Mouse (Mus musculus) lung, embryonic 15.5 days (tissue): ENCODE results near the gene Itprip. TPM values are rescaled to one million over a fixed set of nuclear protein-coding genes. Genes with fewer than 3 reads are reported as not detected.
A peak's percentile ranks its signal among the peaks of the same experiment; 100 is the strongest.

ENCODE experiments used
- ATAC-seq: fragments of 200-750 bp; cut with Nextera tagmentation; 2 replicates; pipeline ENCODE4 v1.8.0; 2017; ENCODE audit warnings: moderate number of reproducible peaks, borderline replicate concordance; ENCODE audit not compliant: low FRiP score, low TSS enrichment; ENCODE audit errors: extremely low read depth
- H3K27ac ChIP-seq: fragments of 300-500 bp; sonication (generic); 2 replicates; pipeline ENCODE4 v1.5.1; 2015; ENCODE audit warnings: moderate library complexity, mild to moderate bottlenecking, inconsistent platforms
- H3K27me3 ChIP-seq: fragments of 300-500 bp; sonication (generic); 2 replicates; pipeline ENCODE4 v1.6.1; 2015; ENCODE audit warnings: inconsistent platforms
- H3K36me3 ChIP-seq: fragments of 300-500 bp; sonication (generic); 2 replicates; pipeline ENCODE4 v1.6.1; 2015; ENCODE audit warnings: inconsistent platforms
- H3K4me1 ChIP-seq: fragments of 300-500 bp; sonication (generic); 2 replicates; pipeline ENCODE4 v1.6.1; 2015; ENCODE audit warnings: inconsistent platforms
- H3K4me2 ChIP-seq: fragments of 300-500 bp; sonication (generic); 2 replicates; pipeline ENCODE4 v1.6.1; 2015; ENCODE audit warnings: inconsistent platforms, mild to moderate bottlenecking, moderate library complexity
- H3K4me3 ChIP-seq: fragments of 300-500 bp; sonication (generic); 2 replicates; pipeline ENCODE4 v1.5.1; 2015; ENCODE audit warnings: mild to moderate bottlenecking, inconsistent platforms
- H3K9ac ChIP-seq: fragments of 300-500 bp; sonication (generic); 2 replicates; pipeline ENCODE4 v1.6.1; 2015; ENCODE audit warnings: inconsistent platforms
- H3K9me3 ChIP-seq: fragments of 300-500 bp; sonication (generic); 2 replicates; pipeline ENCODE4 v1.6.1; 2016; ENCODE audit warnings: inconsistent platforms
- WGBS: fragments of 180-500 bp; shearing (Covaris S2); methylation state at CpG from one replicate; pipeline ENCODE4 v1.1.7; 2015; 5-methylcytosine and 5-hydroxymethylcytosine counted together
- polyA plus RNA-seq: library from polyadenylated mRNA; unstranded; fragments of >200 nt; fragmentation: Nextera tagmentation; extraction: Ambion mirVana; gene quantifications from 2 replicates; pipeline ENCODE4 v1.2.1, GENCODE M21; 2015

Itprip gene
- polyA plus RNA-seq, 1 experiment from 2014 or later: 17.0 TPM

DNA sequence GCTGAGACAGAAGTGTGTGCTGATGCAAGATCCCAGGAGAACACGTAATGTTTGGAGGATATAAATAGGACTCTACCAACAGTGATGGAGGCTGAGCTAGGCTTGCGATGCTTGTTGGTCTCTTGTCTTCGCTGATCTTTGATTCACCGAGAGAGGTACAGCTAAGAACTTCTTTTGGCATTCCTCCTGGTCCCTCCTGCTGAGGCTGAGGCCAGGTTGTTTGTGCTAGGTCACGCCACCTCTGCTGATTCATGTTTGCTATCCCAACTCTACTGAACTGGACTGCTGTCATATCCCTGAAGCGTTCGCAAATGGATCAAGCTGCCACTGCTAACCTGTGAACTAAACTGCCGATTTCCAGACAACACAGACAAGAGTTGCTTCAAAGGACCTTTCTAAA is 15.0 kb upstream of the Itprip start:
- H3K36me3 ChIP-seq: no peaks in the 10 kb centered on the region
- WGBS: 87% methylated on average over 8 of the region's 8 CpGs
- no peak overlapping the region for H3K27ac ChIP-seq
- ATAC-seq: no peak
- peaks cover 27% of the 10 kb centered on the region for H3K4me1 ChIP-seq
- H3K27me3 ChIP-seq: peaks cover 16% of the 10 kb centered on the region
- H3K9me3 ChIP-seq: no peaks in the 10 kb centered on the region
- H3K4me2 ChIP-seq: no peak overlapping the region
- H3K9ac ChIP-seq: no peak overlapping the region
- no peak overlapping the region for H3K4me3 ChIP-seq

DNA sequence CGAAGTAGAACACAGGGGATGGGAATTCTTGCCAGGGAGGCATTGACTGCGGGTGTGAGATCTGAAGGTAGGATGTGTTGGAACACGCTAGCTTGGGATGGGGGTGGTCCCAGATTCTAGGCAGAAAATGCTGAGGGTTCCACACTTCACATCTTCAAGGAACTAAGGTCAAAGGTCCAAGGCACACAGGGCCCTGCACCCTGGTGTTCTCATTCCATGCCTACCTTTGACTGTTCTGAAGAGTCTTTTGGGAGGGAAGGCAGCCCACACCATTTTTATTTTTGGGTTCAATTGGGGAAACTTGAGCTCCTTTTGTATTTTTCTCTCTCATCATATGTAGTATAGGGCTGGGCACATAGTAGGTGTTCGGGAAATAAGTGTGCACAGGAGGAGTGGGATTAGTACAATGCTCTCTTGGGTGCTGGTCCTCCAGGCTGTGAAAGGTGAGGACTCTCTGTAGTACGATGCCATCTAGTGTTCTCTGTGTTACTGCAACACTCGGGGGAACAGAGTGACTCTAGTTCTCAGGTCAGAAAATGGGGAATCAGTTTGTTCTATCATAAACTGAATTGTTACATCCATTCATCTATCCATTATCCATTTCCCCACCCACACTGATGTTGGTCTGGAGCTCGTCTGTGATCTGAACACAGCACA is 13.0 kb upstream of the Itprip start:
- Histone ChIP-seq H3K36me3 (no peaks in the 10 kb centered on the region), H3K9ac (no peak overlapping the region), H3K27ac (no peak overlapping the region), H3K9me3 (no peaks in the 10 kb centered on the region), H3K27me3 (no peaks in the 10 kb centered on the region), H3K4me3 (no peak overlapping the region), H3K4me1 (peaks cover 21% of the 10 kb centered on the region), H3K4me2 (no peak overlapping the region)
- ATAC-seq: peak; percentile 67
- 37% methylated on average over 7 of the region's 7 CpGs for WGBS

DNA sequence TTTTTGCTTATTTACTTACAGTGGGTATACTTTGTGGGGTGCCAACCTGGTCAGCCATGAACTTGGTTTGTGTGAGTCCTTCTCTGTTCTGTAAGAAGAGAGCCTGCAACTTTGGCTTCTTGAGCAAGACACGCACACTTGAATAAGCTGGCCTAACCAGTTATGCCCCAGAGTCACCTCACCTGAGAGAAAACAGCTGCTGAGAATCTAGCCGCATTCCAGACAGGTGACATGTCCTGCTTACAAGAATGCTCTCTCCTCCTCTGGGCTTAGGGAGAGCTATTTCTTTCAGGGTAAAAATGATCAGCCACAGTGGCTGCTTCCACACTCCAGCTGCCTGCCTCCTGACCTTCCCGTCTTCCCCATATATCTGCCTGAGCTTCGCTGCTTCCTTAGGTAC is 9.9 kb upstream of the Itprip start:
- Histone ChIP-seq H3K9me3 (no peaks in the 10 kb centered on the region), H3K4me1 (peaks cover 21% of the 10 kb centered on the region), H3K4me3 (no peak overlapping the region), H3K36me3 (no peaks in the 10 kb centered on the region), H3K4me2 (no peak overlapping the region), H3K27ac (peak overlapping the region; percentile 46), H3K27me3 (no peaks in the 10 kb centered on the region), H3K9ac (no peak overlapping the region)
- ATAC-seq: peak; percentile 53
- 51% methylated on average over 4 of the region's 4 CpGs for WGBS

DNA sequence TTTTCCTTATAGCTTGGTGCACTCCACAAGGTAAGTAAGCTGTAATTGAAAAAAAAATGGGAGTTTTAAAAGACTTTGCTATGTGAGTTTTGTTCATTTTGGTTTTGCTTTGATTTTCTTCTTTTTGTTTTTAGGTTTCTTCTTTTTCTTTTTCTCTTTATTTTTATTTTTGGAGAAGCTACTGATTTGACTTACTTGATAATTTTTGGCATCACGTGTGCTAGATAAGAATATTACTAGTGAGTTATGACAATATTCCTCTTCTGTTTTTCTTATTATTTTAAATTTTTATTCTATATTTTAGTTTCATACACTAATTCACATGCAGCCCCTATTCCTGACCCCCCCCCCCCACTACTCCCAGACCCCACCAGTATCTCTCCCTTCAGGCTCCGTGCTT is 7.9 kb upstream of the Itprip start:
- ATAC-seq: no peak

DNA sequence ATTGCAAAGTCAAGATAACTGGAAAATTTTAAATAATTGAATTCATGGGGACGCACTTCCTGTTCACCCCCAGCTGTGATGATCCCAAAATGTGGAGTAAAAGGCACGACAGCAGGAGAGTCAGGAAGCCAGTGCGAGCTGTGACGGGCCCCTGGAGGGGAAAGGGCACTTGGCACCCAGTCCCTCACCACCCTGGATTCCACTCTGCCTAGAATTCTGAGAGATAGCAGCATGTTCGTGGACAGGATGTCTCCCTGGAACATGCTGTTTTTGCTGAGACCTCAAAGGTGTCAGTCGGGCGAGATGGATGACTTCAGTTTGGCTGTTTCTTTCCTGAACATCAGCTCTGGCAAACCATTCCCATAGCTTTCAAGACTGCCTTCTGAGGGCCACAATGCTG is 6.7 kb upstream of the Itprip start:
- no peak overlapping the region for H3K4me3 ChIP-seq
- H3K27me3 ChIP-seq: no peaks in the 10 kb centered on the region
- ATAC-seq: no peak
- WGBS: 46% methylated on average over 7 of the region's 7 CpGs
- no peak overlapping the region for H3K9ac ChIP-seq
- no peak overlapping the region for H3K27ac ChIP-seq
- no peak overlapping the region for H3K4me2 ChIP-seq
- no peaks in the 10 kb centered on the region for H3K36me3 ChIP-seq
- no peaks in the 10 kb centered on the region for H3K9me3 ChIP-seq
- peaks cover 15% of the 10 kb centered on the region for H3K4me1 ChIP-seq

More for the DNA sequence above, 7.9 kb upstream of the Itprip start:
- Histone ChIP-seq H3K9me3 (no peaks in the 10 kb centered on the region), H3K27ac (no peak overlapping the region), H3K4me2 (no peak overlapping the region), H3K36me3 (no peaks in the 10 kb centered on the region), H3K4me3 (no peak overlapping the region), H3K4me1 (peaks cover 21% of the 10 kb centered on the region), H3K9ac (no peak overlapping the region), H3K27me3 (no peaks in the 10 kb centered on the region)
- WGBS: 85% methylated on average over 2 of the region's 2 CpGs

DNA sequence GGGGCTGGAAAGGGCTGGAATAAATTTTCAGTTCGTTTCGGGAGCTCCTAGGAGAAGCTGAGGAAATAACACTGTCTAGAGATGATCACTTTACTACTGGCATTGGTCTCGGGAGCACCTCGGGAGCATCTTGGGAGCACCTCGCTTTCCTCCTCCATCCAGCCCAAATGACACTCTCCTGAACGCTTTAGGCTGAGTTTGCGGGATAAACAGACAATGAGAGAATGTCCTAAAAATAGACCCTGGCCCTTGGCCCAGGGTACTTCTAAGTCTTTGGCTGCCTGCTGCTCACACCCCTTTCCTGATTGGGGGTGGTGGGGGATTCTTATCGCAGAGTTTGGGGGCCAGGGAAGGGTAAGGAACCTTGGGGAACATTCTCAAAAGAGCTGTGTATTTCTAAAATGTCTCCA is 872 bp upstream of the Itprip start:
- peak overlapping the region; percentile 83 for H3K9ac ChIP-seq
- H3K27me3 ChIP-seq: no peaks in the 10 kb centered on the region
- H3K4me2 ChIP-seq: peak overlapping the region; percentile 84
- ATAC-seq: peak; percentile 12; the same call in 1 of the 2 replicates
- H3K4me3 ChIP-seq: peak overlapping the region; percentile 82
- peaks cover 33% of the 10 kb centered on the region for H3K4me1 ChIP-seq
- WGBS: under 1% methylated on average over 8 of the region's 8 CpGs
- H3K27ac ChIP-seq: peak overlapping the region; percentile 97
- no peaks in the 10 kb centered on the region for H3K36me3 ChIP-seq
- H3K9me3 ChIP-seq: no peaks in the 10 kb centered on the region

DNA sequence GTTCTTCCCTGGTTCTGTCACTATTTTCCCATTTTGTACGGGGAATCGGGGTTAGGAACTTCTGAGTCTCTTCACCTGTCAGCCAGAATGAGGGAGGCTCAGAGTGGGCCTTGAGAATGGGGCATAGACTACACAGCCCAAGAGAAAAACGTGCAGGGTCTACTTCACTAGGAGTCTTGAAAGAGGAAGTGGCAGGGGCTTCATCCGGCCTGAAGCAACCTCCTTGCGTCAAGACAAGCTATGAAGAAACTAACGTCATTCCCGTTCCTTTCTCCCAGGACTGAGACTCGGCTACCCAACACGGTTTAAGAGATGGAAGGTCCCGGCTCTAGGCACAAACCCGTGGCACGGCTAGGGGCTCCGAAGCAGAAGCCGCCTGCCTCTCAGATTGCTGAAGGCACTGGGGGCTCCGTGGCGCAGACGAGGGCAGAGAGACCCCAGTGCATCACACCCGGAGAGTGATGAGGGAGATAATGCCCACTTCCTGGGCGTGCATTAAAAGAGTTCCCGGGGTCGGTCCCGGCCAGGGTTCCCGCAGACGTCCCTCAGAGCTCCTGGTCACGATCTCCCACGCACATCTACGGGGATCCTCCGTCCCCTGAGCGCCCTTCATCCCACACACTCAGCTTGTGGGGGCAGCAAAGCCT is 521 bp downstream of the Itprip start:
- Histone ChIP-seq H3K27me3 (no peaks in the 10 kb centered on the region), H3K36me3 (no peaks in the 10 kb centered on the region), H3K27ac (peak overlapping the region; percentile 97), H3K4me1 (peaks cover 33% of the 10 kb centered on the region), H3K4me2 (peak overlapping the region; percentile 84), H3K4me3 (peak overlapping the region; percentile 82), H3K9me3 (no peaks in the 10 kb centered on the region), H3K9ac (peak overlapping the region; percentile 83)
- WGBS: under 1% methylated on average over 29 of the region's 29 CpGs
- peak; percentile 43; the same call in 1 of the 2 replicates for ATAC-seq

DNA sequence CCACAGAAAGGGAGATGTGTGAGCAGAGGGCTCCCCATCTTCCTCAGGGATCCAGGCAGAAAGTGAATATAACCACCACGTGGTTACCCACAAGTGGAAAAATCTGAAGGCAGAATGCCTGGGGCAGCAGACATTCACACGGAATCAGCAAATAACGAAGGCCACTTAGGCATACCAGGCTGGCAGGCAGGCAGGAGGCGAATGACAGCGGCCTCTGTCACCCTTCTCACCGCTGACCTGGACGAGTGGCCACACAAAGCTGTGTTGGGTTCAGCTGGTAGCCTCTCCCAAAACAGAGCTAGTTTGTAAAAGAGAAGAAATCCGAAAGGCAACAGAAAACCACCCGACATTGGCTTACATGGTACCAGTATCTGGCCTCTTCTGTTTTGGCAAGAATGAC is 1.1 kb downstream of the Itprip start:
- no peaks in the 10 kb centered on the region for H3K36me3 ChIP-seq
- peak overlapping the region; percentile 82 for H3K4me3 ChIP-seq
- 15% methylated on average over 9 of the region's 9 CpGs for WGBS
- H3K9ac ChIP-seq: peak overlapping the region; percentile 83
- no peaks in the 10 kb centered on the region for H3K27me3 ChIP-seq
- no peak for ATAC-seq
- peak overlapping the region; percentile 84 for H3K4me2 ChIP-seq
- H3K9me3 ChIP-seq: no peaks in the 10 kb centered on the region
- H3K4me1 ChIP-seq: peaks cover 33% of the 10 kb centered on the region
- H3K27ac ChIP-seq: peak overlapping the region; percentile 97; the same call in 1 of the 2 replicates

DNA sequence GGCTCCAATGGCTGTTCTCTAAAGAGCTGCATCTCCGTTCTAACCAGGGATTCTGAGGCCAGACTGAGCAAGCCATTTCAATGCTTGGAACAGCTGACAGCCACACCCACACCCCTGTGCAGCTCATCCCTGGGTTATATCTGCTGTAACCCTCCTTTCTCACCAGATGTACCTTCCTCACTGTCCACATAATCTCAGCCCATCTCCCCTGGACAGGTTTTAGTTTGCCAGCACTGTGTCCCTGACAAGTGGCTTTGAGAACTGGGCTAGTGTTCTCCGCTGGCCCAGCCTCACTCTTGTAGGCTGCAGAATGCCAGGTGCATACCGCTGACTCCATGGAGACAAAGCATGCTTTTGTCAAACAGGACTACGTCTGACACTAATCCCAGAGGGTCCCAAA is 1.7 kb downstream of the Itprip start:
- no peak overlapping the region for H3K27ac ChIP-seq
- H3K4me2 ChIP-seq: peak overlapping the region; percentile 84
- peak overlapping the region; percentile 82 for H3K4me3 ChIP-seq
- ATAC-seq: no peak
- peaks cover 33% of the 10 kb centered on the region for H3K4me1 ChIP-seq
- H3K9me3 ChIP-seq: no peaks in the 10 kb centered on the region
- 35% methylated on average over 4 of the region's 4 CpGs for WGBS
- H3K9ac ChIP-seq: peak overlapping the region; percentile 83; the same call in 1 of the 2 replicates
- H3K27me3 ChIP-seq: no peaks in the 10 kb centered on the region
- no peaks in the 10 kb centered on the region for H3K36me3 ChIP-seq

DNA sequence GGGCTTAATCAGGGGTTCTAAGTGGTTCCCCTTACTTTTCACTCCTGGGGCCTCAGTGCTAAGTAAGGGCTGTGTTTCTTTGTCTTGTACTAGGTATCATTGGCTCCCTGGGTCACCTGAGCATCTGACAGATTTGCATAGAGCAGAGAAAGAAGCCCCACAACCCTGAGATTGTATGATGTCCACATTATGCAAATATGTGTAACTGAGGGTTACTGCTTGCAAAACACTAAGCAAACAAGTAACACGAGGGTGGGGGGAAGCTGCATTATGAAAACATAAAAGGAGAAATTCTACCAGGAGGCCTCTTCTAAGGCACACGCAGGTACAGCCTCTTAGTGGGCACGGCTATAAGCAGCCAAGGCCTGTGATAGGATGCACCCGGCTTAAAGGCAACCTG is 3.8 kb downstream of the Itprip start:
- H3K9ac ChIP-seq: no peak overlapping the region
- H3K27ac ChIP-seq: no peak overlapping the region
- no peaks in the 10 kb centered on the region for H3K27me3 ChIP-seq
- 81% methylated on average over 4 of the region's 4 CpGs for WGBS
- no peak overlapping the region for H3K4me2 ChIP-seq
- no peaks in the 10 kb centered on the region for H3K36me3 ChIP-seq
- peaks cover 41% of the 10 kb centered on the region for H3K4me1 ChIP-seq
- H3K4me3 ChIP-seq: no peak overlapping the region
- no peaks in the 10 kb centered on the region for H3K9me3 ChIP-seq
- no peak for ATAC-seq

DNA sequence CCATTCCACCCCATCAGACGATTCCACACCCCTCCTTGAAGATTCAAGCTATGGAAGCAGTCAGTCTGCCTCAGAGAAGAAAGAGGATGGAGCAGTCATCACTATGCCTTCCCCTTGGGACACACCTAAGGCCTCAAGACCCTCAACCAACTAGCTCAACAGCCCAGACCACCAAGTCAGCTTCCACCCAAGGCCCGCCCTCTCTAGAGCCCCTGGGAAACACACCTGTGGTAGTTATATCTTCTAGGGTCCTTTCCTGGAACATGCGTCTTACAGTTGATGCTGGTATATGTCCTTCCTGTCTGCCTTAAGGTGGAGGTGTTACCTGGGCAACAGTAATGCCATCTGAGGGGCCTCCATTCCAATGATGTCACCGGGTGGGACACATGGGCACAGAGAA is 4.9 kb downstream of the Itprip start:
- WGBS: 91% methylated on average over 4 of the region's 4 CpGs
- Histone ChIP-seq H3K27me3 (no peaks in the 10 kb centered on the region), H3K9ac (no peak overlapping the region), H3K27ac (no peak overlapping the region), H3K36me3 (no peaks in the 10 kb centered on the region), H3K4me2 (no peak overlapping the region), H3K4me3 (no peak overlapping the region), H3K4me1 (peaks cover 44% of the 10 kb centered on the region), H3K9me3 (no peaks in the 10 kb centered on the region)
- ATAC-seq: no peak

DNA sequence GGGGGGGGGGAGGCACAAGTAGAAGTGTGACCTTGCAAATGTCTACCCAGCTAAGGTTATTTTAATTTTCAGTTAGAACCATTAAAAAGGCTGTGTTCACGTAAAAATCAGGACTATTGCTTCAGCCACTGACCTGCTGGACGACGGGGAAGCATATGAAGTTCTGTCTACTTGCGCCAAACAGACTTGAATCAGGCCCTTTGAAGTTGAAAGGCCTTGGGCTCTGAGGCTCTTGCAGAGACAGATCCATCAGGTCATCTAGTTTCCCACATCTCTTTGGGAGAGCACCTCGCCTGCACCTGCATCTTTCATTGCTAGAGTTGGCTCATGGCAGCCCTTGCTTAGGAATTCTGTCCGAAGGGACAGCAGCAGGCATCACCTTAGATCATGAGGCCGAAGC is 5.8 kb downstream of the Itprip start:
- Histone ChIP-seq H3K4me2 (no peak overlapping the region), H3K27ac (no peak overlapping the region), H3K4me1 (peaks cover 51% of the 10 kb centered on the region), H3K27me3 (no peaks in the 10 kb centered on the region), H3K9ac (no peak overlapping the region), H3K36me3 (no peaks in the 10 kb centered on the region), H3K9me3 (no peaks in the 10 kb centered on the region), H3K4me3 (no peak overlapping the region)
- 86% methylated on average over 7 of the region's 7 CpGs for WGBS
- ATAC-seq: no peak
